Mouse (Mus musculus) liver, embryonic 16.5 days (tissue): ENCODE results near the gene Pld1. TPM values are rescaled to one million over a fixed set of nuclear protein-coding genes. Genes with fewer than 3 reads are reported as not detected.
A peak's percentile ranks its signal among the peaks of the same experiment; 100 is the strongest.

Experiments
- ATAC-seq: fragments of 200-750 bp; cut with Nextera tagmentation; 2 replicates; pipeline ENCODE4 v1.8.0; 2017; ENCODE audit warnings: low read depth, mild to moderate bottlenecking, moderate number of reproducible peaks, moderate library complexity
- H3K27ac ChIP-seq: fragments of 300-500 bp; sonication (generic); 2 replicates; pipeline ENCODE4 v1.5.1; 2014; ENCODE audit warnings: mild to moderate bottlenecking, low read length
- H3K27me3 ChIP-seq: fragments of 300-500 bp; sonication (generic); 2 replicates; pipeline ENCODE4 v1.6.1; 2014; ENCODE audit warnings: low read depth, low read length, mixed read lengths; ENCODE audit not compliant: control insufficient read depth, insufficient read depth
- H3K36me3 ChIP-seq: fragments of 300-500 bp; sonication (generic); 2 replicates; pipeline ENCODE4 v1.6.1; 2014; ENCODE audit warnings: mild to moderate bottlenecking; ENCODE audit not compliant: control insufficient read depth, insufficient read depth
- H3K4me1 ChIP-seq: fragments of 300-500 bp; sonication (generic); 2 replicates; pipeline ENCODE4 v1.6.1; 2014; ENCODE audit warnings: low read depth, low read length, mixed read lengths; ENCODE audit not compliant: control insufficient read depth
- H3K4me2 ChIP-seq: fragments of 300-500 bp; sonication (generic); 2 replicates; pipeline ENCODE4 v1.6.1; 2014; ENCODE audit warnings: low read depth, low read length, mixed read lengths
- H3K4me3 ChIP-seq: fragments of 300-500 bp; sonication (generic); 2 replicates; pipeline ENCODE4 v1.5.1; 2014; ENCODE audit warnings: low read depth, mild to moderate bottlenecking, low read length
- H3K9ac ChIP-seq: fragments of 300-500 bp; sonication (generic); 2 replicates; pipeline ENCODE4 v1.6.1; 2014; ENCODE audit warnings: low read depth, low read length
- H3K9me3 ChIP-seq: fragments of 300-500 bp; sonication (generic); replicated peaks from 2 replicates; pipeline ENCODE4 v1.6.1; 2016; ENCODE audit warnings: low read length; ENCODE audit not compliant: control insufficient read depth
- WGBS: fragments of 180-500 bp; shearing (Covaris S2); extraction: QIAGEN DNeasy Blood & Tissue Kit; methylation state at CpG from one replicate; pipeline ENCODE4 v1.1.7; 2014; ENCODE audit not compliant: insufficient replicate concordance; 5-methylcytosine and 5-hydroxymethylcytosine counted together
- polyA plus RNA-seq: library from polyadenylated mRNA; unstranded; fragments of >200 nt; fragmentation: Nextera tagmentation; extraction: Ambion mirVana; gene quantifications from 2 replicates; pipeline ENCODE4 v1.2.1, GENCODE M21; 2015

Pld1 gene
- polyA plus RNA-seq, 1 experiment from 2014 or later: 6.8 TPM

- Histone ChIP-seq H3K4me1 (peaks cover 8% of the 10 kb centered on the region), H3K27me3 (no peaks in the 10 kb centered on the region), H3K9me3 (no peaks in the 10 kb centered on the region; the same call in 1 of the 2 replicates), H3K4me3 (no peak overlapping the region), H3K36me3 (no peaks in the 10 kb centered on the region), H3K9ac (no peak overlapping the region), H3K27ac (no peak overlapping the region), H3K4me2 (no peak overlapping the region)
- whole genome bisulfite sequencing: 50% methylated on average over 2 of the region's 2 CpGs
- no peak for ATAC-seq
These were observed 30.2 kb upstream of the Pld1 start for GRCm38 (mm10) chr3:27908316-27908715.

GRCm38 (mm10) chr3:27909016-27909415 lies 29.5 kb upstream of the Pld1 start:
- Histone ChIP-seq H3K36me3 (no peaks in the 10 kb centered on the region), H3K27me3 (no peaks in the 10 kb centered on the region), H3K9ac (no peak overlapping the region), H3K4me3 (no peak overlapping the region), H3K27ac (no peak overlapping the region), H3K4me2 (no peak overlapping the region), H3K4me1 (peaks cover 8% of the 10 kb centered on the region), H3K9me3 (no peaks in the 10 kb centered on the region; the same call in 1 of the 2 replicates)
- ATAC-seq: no peak
- WGBS: 69% methylated on average over 3 of the region's 3 CpGs

DNA sequence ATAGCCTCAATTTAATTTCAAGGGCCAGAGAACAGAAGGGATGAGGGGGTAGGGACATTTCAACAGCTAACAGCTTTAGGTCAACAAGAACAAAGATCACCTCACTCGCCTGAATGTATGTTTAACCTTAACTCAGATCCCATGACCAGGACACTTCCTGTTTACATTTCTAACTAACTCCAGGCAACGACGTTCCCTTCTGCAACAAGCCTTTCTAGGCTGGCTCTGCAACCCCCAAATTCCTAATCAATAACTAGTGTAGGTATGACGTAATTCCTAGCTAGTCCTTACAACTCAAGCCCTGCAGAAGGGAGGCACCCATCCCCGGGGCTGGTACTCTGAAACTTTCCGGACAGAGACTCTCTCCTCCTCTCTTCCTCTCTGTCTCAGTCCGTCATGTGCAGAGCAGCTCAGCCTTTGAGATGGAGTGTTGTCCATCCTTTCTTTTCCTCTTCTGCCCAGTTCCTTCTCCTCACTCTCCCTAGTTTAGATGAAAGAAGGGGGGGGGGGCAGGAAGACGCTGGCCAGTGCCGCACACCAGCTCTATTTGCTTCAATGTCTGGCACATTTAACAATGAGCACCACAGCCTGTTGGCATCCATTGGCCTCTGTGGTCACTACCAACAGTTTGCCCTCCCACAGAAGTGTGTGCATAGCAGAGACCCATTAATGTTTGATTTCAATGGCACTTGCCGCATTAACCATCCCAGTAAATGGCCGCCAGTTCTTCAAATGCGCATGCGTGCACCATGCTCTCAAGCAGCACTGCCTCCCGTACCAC lies 19.6 kb upstream of the Pld1 start:
- Histone ChIP-seq H3K4me3 (no peak overlapping the region), H3K9ac (no peak overlapping the region), H3K36me3 (no peaks in the 10 kb centered on the region), H3K27me3 (no peaks in the 10 kb centered on the region), H3K4me1 (no peaks in the 10 kb centered on the region; the same call in 1 of the 2 replicates), H3K27ac (peak overlapping the region; percentile 58), H3K4me2 (no peak overlapping the region), H3K9me3 (no peaks in the 10 kb centered on the region)
- ATAC-seq: peak; percentile 87
- 63% methylated on average over 14 of the region's 14 CpGs for WGBS

DNA sequence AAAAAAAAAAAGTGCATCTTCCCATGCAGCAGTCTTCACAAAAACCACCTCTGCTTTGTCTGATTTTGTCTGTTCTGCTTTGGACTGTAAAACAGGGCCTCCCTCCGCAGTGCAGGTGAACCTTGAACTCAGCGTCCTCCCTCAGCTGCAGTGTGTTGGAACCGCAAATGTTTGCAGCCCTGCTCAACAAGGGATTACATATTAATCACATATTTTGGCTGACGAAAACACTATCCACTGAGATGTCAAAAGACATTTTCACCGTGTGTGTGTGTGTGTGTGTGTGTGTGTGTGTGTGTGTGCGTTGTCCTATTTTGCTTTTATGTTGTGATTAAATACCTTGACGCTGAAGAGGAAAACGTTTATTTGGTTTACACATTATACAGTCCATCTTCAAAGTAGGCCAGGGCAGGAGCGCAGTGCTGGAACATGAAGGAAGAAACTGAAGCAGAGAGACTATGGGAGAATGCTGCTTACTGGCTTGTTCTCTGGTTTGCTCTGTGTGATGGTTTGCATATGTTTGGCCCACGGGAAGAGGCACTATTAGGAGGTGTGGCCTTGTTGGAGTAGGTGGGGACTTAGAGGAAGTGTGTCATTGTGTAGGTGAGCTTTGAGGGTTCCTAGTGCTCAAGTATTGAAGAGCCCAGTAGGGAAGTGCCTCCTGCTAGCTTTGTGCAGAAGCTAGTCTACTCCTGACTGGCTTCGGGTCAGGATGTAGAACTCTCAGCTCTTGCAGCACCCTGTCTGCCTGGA lies 17.1 kb upstream of the Pld1 start:
- H3K4me1 ChIP-seq: no peaks in the 10 kb centered on the region; the same call in 1 of the 2 replicates
- ATAC-seq: peak; percentile 70
- no peaks in the 10 kb centered on the region for H3K27me3 ChIP-seq
- no peaks in the 10 kb centered on the region for H3K9me3 ChIP-seq
- WGBS: 65% methylated on average over 11 of the region's 11 CpGs
- H3K27ac ChIP-seq: peak overlapping the region; percentile 61
- no peaks in the 10 kb centered on the region for H3K36me3 ChIP-seq
- H3K9ac ChIP-seq: no peak overlapping the region
- H3K4me2 ChIP-seq: no peak overlapping the region
- no peak overlapping the region for H3K4me3 ChIP-seq

DNA sequence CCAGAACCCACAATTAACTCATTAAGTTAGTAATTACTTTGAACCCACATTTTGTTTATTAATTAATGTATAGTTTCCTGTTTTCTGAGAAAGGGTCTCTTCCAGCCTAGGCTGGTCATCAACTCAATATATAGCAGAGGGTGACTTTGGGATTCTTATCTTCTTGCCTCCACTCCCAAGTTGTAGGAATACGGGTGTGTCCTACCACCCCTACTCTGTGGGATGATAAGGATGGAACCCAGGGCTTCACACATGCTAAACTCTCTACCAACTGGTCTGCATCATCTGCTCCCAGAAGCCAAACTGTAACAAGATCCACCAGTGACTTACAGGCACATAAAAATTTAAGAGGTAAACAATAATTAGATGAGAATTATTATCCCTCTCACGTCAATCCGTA lies 14.5 kb upstream of the Pld1 start:
- no peaks in the 10 kb centered on the region for H3K27me3 ChIP-seq
- no peaks in the 10 kb centered on the region for H3K36me3 ChIP-seq
- no peak overlapping the region for H3K4me3 ChIP-seq
- no peaks in the 10 kb centered on the region for H3K9me3 ChIP-seq
- H3K27ac ChIP-seq: no peak overlapping the region
- no peak overlapping the region for H3K9ac ChIP-seq
- no peak for ATAC-seq
- H3K4me2 ChIP-seq: no peak overlapping the region
- WGBS: 39% methylated on average over 3 of the region's 3 CpGs
- H3K4me1 ChIP-seq: no peaks in the 10 kb centered on the region

DNA sequence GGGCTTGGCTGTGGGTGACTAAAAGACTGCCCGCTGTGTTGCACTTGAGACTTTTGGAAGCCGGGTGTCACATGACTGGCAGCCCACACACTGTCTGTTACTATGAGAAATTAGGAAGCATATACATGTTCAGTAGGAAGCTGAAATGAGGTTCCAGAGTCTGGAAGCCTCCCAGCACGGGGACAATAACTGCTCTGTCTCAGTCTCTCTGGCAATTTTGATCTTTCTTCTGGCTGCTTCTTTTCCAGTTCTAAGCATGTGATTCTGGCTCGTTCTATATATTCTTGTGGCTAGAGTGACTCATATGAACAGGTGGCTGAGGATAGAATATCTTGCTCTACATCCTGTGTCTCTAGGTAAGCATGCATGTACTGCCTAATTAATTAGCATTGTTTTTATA lies 9.3 kb upstream of the Pld1 start:
- Histone ChIP-seq H3K27ac (no peak overlapping the region), H3K4me1 (no peaks in the 10 kb centered on the region), H3K27me3 (no peaks in the 10 kb centered on the region), H3K4me2 (no peak overlapping the region), H3K4me3 (no peak overlapping the region), H3K9me3 (no peaks in the 10 kb centered on the region), H3K36me3 (no peaks in the 10 kb centered on the region), H3K9ac (no peak overlapping the region)
- 58% methylated on average over 4 of the region's 4 CpGs for WGBS
- ATAC-seq: no peak

GRCm38 (mm10) chr3:27932391-27932790 lies 6.1 kb upstream of the Pld1 start:
- no peaks in the 10 kb centered on the region for H3K36me3 ChIP-seq
- no peaks in the 10 kb centered on the region for H3K4me1 ChIP-seq
- no peak overlapping the region for H3K27ac ChIP-seq
- H3K27me3 ChIP-seq: no peaks in the 10 kb centered on the region
- H3K9ac ChIP-seq: no peak overlapping the region
- no peaks in the 10 kb centered on the region for H3K9me3 ChIP-seq
- WGBS: 68% methylated on average over 5 of the region's 5 CpGs
- H3K4me2 ChIP-seq: no peak overlapping the region
- no peak overlapping the region for H3K4me3 ChIP-seq
- no peak for ATAC-seq

DNA sequence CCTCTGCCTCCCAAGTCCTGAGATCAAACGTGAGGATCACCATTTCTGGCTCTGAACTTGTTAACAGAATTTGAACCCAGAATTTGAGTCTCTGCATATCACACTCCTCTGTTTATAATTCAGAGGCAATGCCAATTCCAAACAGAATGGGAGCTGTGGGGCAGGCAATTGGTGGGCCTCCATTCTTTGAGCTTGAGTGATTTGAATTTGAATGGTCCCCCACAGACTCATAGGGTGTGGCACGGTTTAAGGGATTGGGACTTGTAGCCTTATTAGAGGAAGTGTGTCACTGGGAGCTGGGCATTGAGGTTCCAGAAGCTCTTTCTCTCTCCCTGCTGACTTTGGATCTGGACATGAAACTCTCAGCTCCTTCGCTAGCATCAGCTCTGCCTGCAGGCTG lies 2.9 kb upstream of the Pld1 start:
- 61% methylated on average over 3 of the region's 3 CpGs for WGBS
- H3K4me2 ChIP-seq: no peak overlapping the region
- no peak overlapping the region for H3K27ac ChIP-seq

DNA sequence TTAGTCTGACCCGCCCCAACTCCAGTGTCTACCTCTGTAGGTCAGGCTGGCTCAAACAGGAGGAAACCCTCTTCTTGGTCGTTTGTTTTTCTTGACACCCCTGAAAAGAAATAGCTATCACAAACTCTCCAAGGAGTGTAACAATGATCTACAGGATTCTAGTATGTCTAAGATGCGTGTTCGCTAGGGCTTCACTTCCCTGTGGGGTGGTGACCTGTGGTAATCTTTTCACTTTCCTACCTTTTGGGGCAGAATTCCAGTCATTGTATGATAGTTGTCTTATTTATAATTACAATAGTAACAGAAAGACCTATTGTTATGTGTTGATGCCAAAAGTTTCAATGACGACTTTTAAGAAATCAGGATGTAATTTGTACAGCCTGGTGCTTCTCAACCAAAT lies 1.8 kb upstream of the Pld1 start:
- H3K4me1 ChIP-seq: no peaks in the 10 kb centered on the region; the same call in none of the 2 replicates
- no peak overlapping the region for H3K4me2 ChIP-seq
- no peak overlapping the region for H3K4me3 ChIP-seq
- 72% methylated on average over 5 of the region's 5 CpGs for WGBS
- no peak for ATAC-seq
- H3K27ac ChIP-seq: no peak overlapping the region
- peaks cover 5% of the 10 kb centered on the region for H3K27me3 ChIP-seq
- no peaks in the 10 kb centered on the region for H3K36me3 ChIP-seq
- H3K9ac ChIP-seq: no peak overlapping the region
- H3K9me3 ChIP-seq: no peaks in the 10 kb centered on the region

More for the DNA sequence above, 2.9 kb upstream of the Pld1 start:
- H3K4me3 ChIP-seq: no peak overlapping the region
- H3K36me3 ChIP-seq: no peaks in the 10 kb centered on the region
- H3K9ac ChIP-seq: no peak overlapping the region
- H3K4me1 ChIP-seq: no peaks in the 10 kb centered on the region; the same call in none of the 2 replicates
- H3K27me3 ChIP-seq: peaks cover 5% of the 10 kb centered on the region
- no peaks in the 10 kb centered on the region for H3K9me3 ChIP-seq
- no peak for ATAC-seq
